Mouse (Mus musculus) cortical plate, adult 2 months (tissue): ENCODE measurements around the gene Cd53.

Experiments
- CTCF ChIP-seq: fragments of 200-500 bp; IDR thresholded peaks from 2 replicates; pipeline ENCODE4 v1.5.1; 2011; ENCODE audit warnings: mild to moderate bottlenecking, control low read depth, low read length; ENCODE audit not compliant: insufficient read depth; ENCODE audit errors: extremely low read depth
- POLR2A ChIP-seq: fragments of 200-500 bp; IDR thresholded peaks from 2 replicates; pipeline ENCODE4 v1.6.1; 2011; ENCODE audit warnings: mild to moderate bottlenecking, low read length, control low read depth; ENCODE audit not compliant: insufficient read depth; ENCODE audit errors: extremely low read depth

- TF ChIP-seq CTCF, result no peak
- no peak for TF ChIP-seq POLR2A
Observed at GRCm38 (mm10) chr3:106817676-106818075, 27.7 kb upstream of the Cd53 start.
